Mouse (Mus musculus) liver, embryonic 14.5 days (tissue): ENCODE data around the gene Rnf182. TPM values are rescaled to one million over a fixed set of nuclear protein-coding genes. Genes with fewer than 3 reads are reported as not detected.

Experiments used
- ATAC-seq: fragments of 200-750 bp; cut with Nextera tagmentation; 2 replicates; pipeline ENCODE4 v1.8.0; 2017; ENCODE audit warnings: moderate number of reproducible peaks, mild to moderate bottlenecking, moderate library complexity; ENCODE audit not compliant: insufficient read depth
- DNase-seq, 3 experiments: peaks; one replicate each; pipeline ENCODE4 v3.0.0-alpha.2; 2012 to 2013; ENCODE audit warnings: low read depth in 3 of 3, low spot score in 3 of 3
- H3K27ac ChIP-seq: fragments of 300-500 bp; sonication (generic); 2 replicates; pipeline ENCODE4 v1.5.1; 2014; ENCODE audit warnings: moderate library complexity, mild to moderate bottlenecking, control low read depth, inconsistent platforms
- H3K27me3 ChIP-seq: fragments of 300-500 bp; sonication (generic); 2 replicates; pipeline ENCODE4 v1.6.1; 2014; ENCODE audit warnings: mild to moderate bottlenecking, low read length, moderate library complexity; ENCODE audit not compliant: control insufficient read depth, insufficient read depth
- H3K36me3 ChIP-seq: fragments of 300-500 bp; sonication (generic); replicated peaks from 2 replicates; pipeline ENCODE4 v1.6.1; 2014; ENCODE audit warnings: low read depth; ENCODE audit not compliant: control insufficient read depth, insufficient read depth
- H3K4me1 ChIP-seq, 2 experiments: fragments of 200-500 bp in 1 of 2; fragments of 300-500 bp in 1 of 2; sonication (generic) in 1 of 2; replicated peaks; 2 replicates each; pipeline ENCODE4 v1.6.1; 2012 to 2014; ENCODE audit warnings: antibody characterized with exemption in 1 of 2, inconsistent platforms in 1 of 2, low read length in 1 of 2; ENCODE audit not compliant: control insufficient read depth in 2 of 2, insufficient read depth in 2 of 2
- H3K4me2 ChIP-seq: fragments of 300-500 bp; sonication (generic); 2 replicates; pipeline ENCODE4 v1.6.1; 2014; ENCODE audit warnings: low read depth, mild to moderate bottlenecking, control low read depth, moderate library complexity
- H3K4me3 ChIP-seq, 2 experiments: fragments of 200-500 bp in 1 of 2; fragments of 300-500 bp in 1 of 2; sonication (generic) in 1 of 2; 2 replicates each; pipeline ENCODE4 v1.5.1; 2012 to 2014; ENCODE audit warnings: low read depth in 2 of 2, low read length in 2 of 2, mild to moderate bottlenecking in 2 of 2, control low read depth in 1 of 2, inconsistent platforms in 1 of 2, moderate library complexity in 1 of 2; ENCODE audit not compliant: insufficient read depth in 1 of 2
- H3K9ac ChIP-seq: fragments of 300-500 bp; sonication (generic); replicated peaks from 2 replicates; pipeline ENCODE4 v1.6.1; 2014; ENCODE audit warnings: mild to moderate bottlenecking, control low read depth, moderate library complexity
- H3K9me3 ChIP-seq: fragments of 300-500 bp; sonication (generic); 2 replicates; pipeline ENCODE4 v1.6.1; 2016; ENCODE audit warnings: low read length, mixed read lengths; ENCODE audit not compliant: control insufficient read depth
- CTCF ChIP-seq: IDR thresholded peaks from 2 replicates; pipeline ENCODE4 v1.5.1; 2016; ENCODE audit warnings: antibody characterized with exemption, low read depth, control low read depth
- EP300 ChIP-seq: IDR thresholded peaks from 2 replicates; pipeline ENCODE4 v1.6.1; 2016; ENCODE audit warnings: antibody characterized with exemption, low read depth
- WGBS: fragments of 180-500 bp; shearing (Covaris S2); extraction: QIAGEN DNeasy Blood & Tissue Kit; methylation state at CpG from one replicate; pipeline ENCODE4 v1.1.7; 2014; ENCODE audit not compliant: insufficient replicate concordance; 5-methylcytosine and 5-hydroxymethylcytosine counted together
- polyA plus RNA-seq, 2 experiments: library from polyadenylated mRNA; depleted of rRNA in 1 of 2; stranded (reverse) in 1 of 2; unstranded in 1 of 2; fragments of >200 nt; fragmentation: Nextera tagmentation in 1 of 2; extraction: Ambion mirVana in 1 of 2; gene quantifications; 2 replicates each; pipeline versions ENCODE4 v1.2.1 to v1.2.3; 2012 to 2014

Gene Rnf182
- polyA plus RNA-seq, 2 experiments, result 0.05 to 0.07 TPM

DNA sequence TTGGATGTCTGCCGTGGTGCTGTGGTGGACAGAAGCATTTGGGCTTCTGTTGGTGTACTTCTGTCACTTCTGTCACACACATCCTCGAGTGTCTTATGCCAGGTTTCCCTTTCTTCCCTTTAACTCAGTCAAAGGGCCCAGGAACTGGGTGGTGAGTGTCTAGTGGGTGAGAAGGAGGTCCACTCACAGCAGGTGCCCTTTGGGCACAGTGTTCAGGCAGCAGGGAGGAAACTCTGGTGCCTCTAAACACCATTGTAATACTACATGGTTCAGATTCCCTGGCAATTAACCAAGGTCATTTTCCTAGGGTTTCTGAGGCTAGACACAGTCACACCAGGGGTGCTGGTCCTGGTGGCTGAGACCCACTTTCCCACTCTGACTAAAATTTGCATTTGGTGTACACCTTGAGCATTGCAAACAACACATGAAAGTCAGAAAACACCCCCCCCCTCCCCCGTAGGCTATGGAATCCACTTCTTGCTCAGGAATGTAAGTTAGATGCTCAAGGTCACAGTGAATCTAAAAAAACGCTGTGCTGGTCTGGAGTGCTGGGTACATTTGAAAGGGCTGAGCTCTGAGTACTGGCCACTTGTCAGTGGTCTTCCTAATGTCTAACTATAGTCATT lies 4.2 kb downstream of the Rnf182 start:
- no peak for TF ChIP-seq CTCF
- TF ChIP-seq EP300, result no peak
- ATAC-seq (no peak), DNase-seq (no peak)
- no peaks in the 10 kb centered on the region for H3K9me3 ChIP-seq
- H3K4me2 ChIP-seq, result no peak overlapping the region
- H3K27ac ChIP-seq, result no peak overlapping the region
- no peak overlapping the region for H3K9ac ChIP-seq
- no peaks in the 10 kb centered on the region for H3K36me3 ChIP-seq
- 44% methylated on average over 4 of the region's 4 CpGs for WGBS
- peaks cover 18% of the 10 kb centered on the region for H3K27me3 ChIP-seq
- H3K4me3 ChIP-seq, result no peak overlapping the region
- peaks cover 0 to 4% of the 10 kb centered on the region in 2 experiments; a peak in 1 of 4 replicates for H3K4me1 ChIP-seq

DNA sequence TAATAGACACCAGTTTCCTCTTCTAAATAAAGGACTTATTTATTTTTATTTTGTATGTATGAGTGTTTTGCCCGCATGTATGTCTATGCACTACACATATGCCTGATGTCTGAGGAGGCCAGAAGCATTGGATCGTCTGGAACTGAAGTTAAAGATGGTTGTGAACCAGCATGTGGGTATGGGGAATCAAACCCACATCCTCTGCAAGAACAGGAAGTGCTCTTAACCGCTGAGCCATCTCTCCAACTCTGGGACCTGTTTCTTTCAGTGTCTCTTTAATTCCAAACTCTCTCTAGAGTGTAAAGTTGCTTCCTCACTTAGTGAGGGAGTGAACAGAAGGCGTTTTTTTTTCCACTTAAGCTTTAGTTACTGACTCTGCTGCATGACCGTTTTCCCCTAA lies 12.4 kb downstream of the Rnf182 start:
- Histone ChIP-seq H3K9me3 (no peaks in the 10 kb centered on the region), H3K4me3 (no peak overlapping the region), H3K4me1 (no peaks in the 10 kb centered on the region), H3K9ac (no peak overlapping the region), H3K27me3 (no peaks in the 10 kb centered on the region), H3K4me2 (no peak overlapping the region), H3K27ac (no peak overlapping the region), H3K36me3 (no peaks in the 10 kb centered on the region)
- TF ChIP-seq EP300, result no peak
- no peak for TF ChIP-seq CTCF
- no peak for ATAC-seq
- DNase-seq, result no peak
- 27% methylated on average over 5 of the region's 5 CpGs for WGBS

DNA sequence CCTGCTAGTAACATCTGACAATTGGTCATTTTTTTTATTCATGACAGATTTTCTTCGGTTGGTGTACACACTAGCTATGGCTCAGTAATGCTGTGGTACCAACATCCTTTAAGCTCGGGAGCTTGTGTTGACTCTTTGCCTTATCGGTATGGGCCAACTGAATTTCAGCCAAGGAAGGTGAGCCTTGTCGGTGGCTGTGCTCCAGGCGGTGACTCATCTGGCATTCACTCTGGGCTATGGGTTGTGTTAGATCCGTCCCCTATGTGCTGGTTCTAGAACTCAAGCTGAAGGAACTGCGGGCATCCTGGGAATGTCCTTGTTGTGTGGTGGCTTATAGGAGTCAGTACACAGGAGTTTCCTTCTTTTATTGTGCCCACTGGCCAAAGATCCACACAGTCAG lies 14.3 kb downstream of the Rnf182 start:
- no peak for ATAC-seq

DNA sequence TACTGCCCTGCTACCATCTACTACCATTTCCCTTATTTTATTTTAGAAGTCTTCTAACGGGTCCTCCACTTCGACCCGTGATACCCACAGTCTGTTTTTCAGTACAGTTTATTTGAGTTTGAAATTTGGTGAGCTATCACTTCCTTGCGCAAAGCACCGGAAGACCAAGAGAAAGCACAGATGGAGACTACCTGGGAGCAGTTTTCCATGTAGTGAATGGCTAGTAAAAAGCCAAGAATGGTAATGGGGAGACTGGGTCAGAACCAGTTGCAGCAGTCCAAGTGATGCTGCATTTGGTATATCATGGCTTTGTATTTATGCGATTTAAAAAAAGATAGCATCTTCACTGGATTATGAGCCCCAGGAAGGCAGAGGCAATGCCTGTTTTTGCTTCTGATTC lies 15.8 kb downstream of the Rnf182 start:
- Histone ChIP-seq H3K4me1 (no peaks in the 10 kb centered on the region), H3K27me3 (no peaks in the 10 kb centered on the region), H3K36me3 (no peaks in the 10 kb centered on the region), H3K27ac (no peak overlapping the region), H3K4me3 (no peak overlapping the region), H3K4me2 (no peak overlapping the region), H3K9me3 (no peaks in the 10 kb centered on the region), H3K9ac (no peak overlapping the region)
- ATAC-seq (no peak), DNase-seq (no peak)
- WGBS, result 72% methylated on average over 6 of the region's 6 CpGs
- TF ChIP-seq EP300 (no peak), CTCF (no peak)

More for the DNA sequence above, 14.3 kb downstream of the Rnf182 start:
- H3K4me1 ChIP-seq, result no peaks in the 10 kb centered on the region
- no peaks in the 10 kb centered on the region for H3K9me3 ChIP-seq
- H3K4me2 ChIP-seq, result no peak overlapping the region
- 68% methylated on average over 7 of the region's 7 CpGs for WGBS
- no peak overlapping the region for H3K9ac ChIP-seq
- TF ChIP-seq CTCF (no peak), EP300 (no peak)
- H3K27ac ChIP-seq, result no peak overlapping the region
- H3K27me3 ChIP-seq, result no peaks in the 10 kb centered on the region
- H3K36me3 ChIP-seq, result no peaks in the 10 kb centered on the region
- no peak for DNase-seq
- no peak overlapping the region for H3K4me3 ChIP-seq

DNA sequence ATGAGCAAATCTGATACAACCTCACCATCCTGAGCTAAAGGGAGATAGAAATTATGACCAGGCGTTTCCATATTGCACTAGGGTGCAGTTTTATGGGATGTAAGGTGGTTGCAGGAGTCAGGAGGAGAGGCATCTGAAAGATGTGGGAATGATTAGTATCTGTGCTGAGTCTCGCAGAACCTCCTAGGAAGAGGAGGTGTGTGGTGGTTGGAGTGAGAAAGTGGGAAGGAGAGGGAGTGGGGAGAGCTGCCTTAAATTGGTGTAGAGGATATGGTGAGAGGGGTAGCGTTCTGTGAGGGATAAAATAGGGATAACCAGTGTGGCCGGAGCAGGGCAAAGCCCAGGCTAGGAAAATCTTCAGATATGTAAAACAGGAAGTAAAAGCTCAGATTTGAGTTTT lies 17.5 kb downstream of the Rnf182 start:
- Histone ChIP-seq H3K27ac (no peak overlapping the region), H3K9ac (no peak overlapping the region), H3K9me3 (no peaks in the 10 kb centered on the region), H3K4me3 (no peak overlapping the region), H3K27me3 (no peaks in the 10 kb centered on the region), H3K4me2 (no peak overlapping the region), H3K36me3 (no peaks in the 10 kb centered on the region), H3K4me1 (no peaks in the 10 kb centered on the region)
- no peak for ATAC-seq
- 54% methylated on average over 4 of the region's 4 CpGs for WGBS
- DNase-seq, result no peak
- TF ChIP-seq CTCF (no peak), EP300 (no peak)
